Comparison of ENCODE assay signal across 8 mouse cellular contexts in the genomic region with DNA sequence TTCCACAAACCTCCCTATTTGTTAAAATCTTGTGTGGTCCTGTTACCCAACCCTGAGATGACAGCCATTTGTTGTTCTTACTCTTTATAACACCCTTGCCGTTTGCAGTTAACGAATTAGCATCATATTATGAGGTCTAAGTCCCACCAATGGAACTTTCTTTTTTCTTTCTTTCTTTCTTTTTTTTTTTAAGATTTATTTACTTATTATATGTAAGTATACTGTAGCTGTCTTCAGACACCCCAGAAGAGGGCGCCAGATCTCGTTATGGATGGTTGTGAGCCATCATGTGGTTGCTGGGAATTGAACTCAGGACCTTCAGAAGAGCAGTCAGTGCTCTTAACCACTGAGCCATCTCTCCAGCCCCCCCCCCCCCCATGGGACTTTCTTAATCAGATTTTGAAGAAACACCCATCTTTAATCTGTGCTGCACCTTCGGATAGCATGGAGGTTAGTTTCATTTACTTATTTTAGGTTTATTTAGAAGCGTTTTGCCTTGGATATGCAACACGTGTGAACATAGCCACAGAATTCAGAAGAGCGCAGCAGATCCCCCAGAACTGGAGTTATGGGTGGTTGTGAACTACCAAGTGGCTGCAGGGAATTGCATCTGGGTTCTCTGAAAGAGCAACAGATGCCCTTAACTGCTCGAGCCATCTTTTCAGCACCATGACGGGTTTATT. TPM values are rescaled to one million over a fixed set of nuclear protein-coding genes. Genes with fewer than 3 reads are reported as not detected.
DNase-seq lines count a peak whose midpoint lies in the region; ATAC-seq and TF ChIP-seq lines count a peak whose summit lies in the region.

No protein-coding gene starts in this region.

- ATAC-seq in hindbrain, embryonic 11.5 days (ENCODE audit: low FRiP score), result no peak
- no peak for ATAC-seq in forebrain, embryonic 13.5 days
- no peak for ATAC-seq in liver, embryonic 16.5 days (ENCODE audit: low read depth)

- TF ChIP-seq CTCF in E14TG2a.4 (conservative IDR thresholded peaks at IDR 0.05; ENCODE audit: low read length), result no peak
- no peak for TF ChIP-seq CTCF in kidney, adult 2 months (conservative IDR thresholded peaks at IDR 0.05; ENCODE audit: insufficient read depth, insufficient read length, low read depth, low read length)

- H3K4me1 ChIP-seq in hindbrain, embryonic 10.5 days (replicated peaks), result peaks cover 18% of the 10 kb centered on the region
- H3K4me1 ChIP-seq in hindbrain, embryonic 11.5 days (replicated peaks; ENCODE audit: control insufficient read depth, insufficient read depth, low read length), result 0 out of 2 replicates have a peak, but pooled peaks cover 3% of the 10 kb centered on the region
- H3K4me1 ChIP-seq in E14TG2a.4 (replicated peaks; ENCODE audit: low read depth, low read length), result peaks cover 30% of the 10 kb centered on the region
- peaks cover 9% of the 10 kb centered on the region for H3K4me1 ChIP-seq in forebrain, embryonic 13.5 days
- peaks cover 8% of the 10 kb centered on the region for H3K4me1 ChIP-seq in liver, embryonic 16.5 days (ENCODE audit: control insufficient read depth, low read depth, low read length)
- H3K4me1 ChIP-seq in kidney, adult 2 months (ENCODE audit: control insufficient read depth, insufficient read depth, low read length), result peaks cover 5% of the 10 kb centered on the region; the same call in 1 of the 2 replicates

- H3K9me3 ChIP-seq in hindbrain, embryonic 10.5 days, result no peaks in the 10 kb centered on the region
- no peaks in the 10 kb centered on the region for H3K9me3 ChIP-seq in hindbrain, embryonic 11.5 days (ENCODE audit: control insufficient read depth, low read length)
- no peaks in the 10 kb centered on the region; the same call in 1 of the 2 replicates for H3K9me3 ChIP-seq in E14TG2a.4 (ENCODE audit: low read length)
- no peaks in the 10 kb centered on the region for H3K9me3 ChIP-seq in forebrain, embryonic 13.5 days (replicated peaks)
- H3K9me3 ChIP-seq in liver, embryonic 16.5 days (replicated peaks; ENCODE audit: control insufficient read depth, low read length), result no peaks in the 10 kb centered on the region

- no peak overlapping the region for H3K27ac ChIP-seq in hindbrain, embryonic 10.5 days
- H3K27ac ChIP-seq in hindbrain, embryonic 11.5 days (ENCODE audit: low read depth, low read length), result no peak overlapping the region
- H3K27ac ChIP-seq in forebrain, embryonic 13.5 days, result no peak overlapping the region
- H3K27ac ChIP-seq in liver, embryonic 16.5 days (ENCODE audit: low read length), result no peak overlapping the region; the same call in 1 of the 2 replicates
- H3K27ac ChIP-seq in kidney, adult 2 months (ENCODE audit: insufficient read depth, low read depth, low read length), result no peak overlapping the region

- H3K36me3 ChIP-seq in hindbrain, embryonic 10.5 days, result peaks cover 17% of the 10 kb centered on the region
- no peaks in the 10 kb centered on the region for H3K36me3 ChIP-seq in hindbrain, embryonic 11.5 days (ENCODE audit: control insufficient read depth, insufficient read depth, low read length)
- H3K36me3 ChIP-seq in E14TG2a.4 (ENCODE audit: insufficient read depth, low read length), result peaks cover 17% of the 10 kb centered on the region
- H3K36me3 ChIP-seq in forebrain, embryonic 13.5 days (ENCODE audit: poor library complexity, severe bottlenecking), result 0 out of 2 replicates have a peak, but pooled peaks cover 3% of the 10 kb centered on the region
- H3K36me3 ChIP-seq in liver, embryonic 16.5 days (ENCODE audit: control insufficient read depth, insufficient read depth), result no peaks in the 10 kb centered on the region; the same call in 1 of the 2 replicates
- H3K36me3 ChIP-seq in kidney, adult 2 months (ENCODE audit: control insufficient read depth, insufficient read depth, low read length), result no peaks in the 10 kb centered on the region

- H3K9ac ChIP-seq in hindbrain, embryonic 11.5 days (ENCODE audit: low read depth, low read length), result no peak overlapping the region
- H3K9ac ChIP-seq in forebrain, embryonic 13.5 days, result no peak overlapping the region
- H3K9ac ChIP-seq in liver, embryonic 16.5 days (ENCODE audit: low read depth, low read length), result no peak overlapping the region

- H3K4me2 ChIP-seq in hindbrain, embryonic 11.5 days (replicated peaks; ENCODE audit: low read depth, low read length), result no peak overlapping the region
- peak overlapping the region; percentile 57 for H3K4me2 ChIP-seq in forebrain, embryonic 13.5 days
- H3K4me2 ChIP-seq in liver, embryonic 16.5 days (ENCODE audit: low read depth, low read length), result peak overlapping the region; percentile 76; the same call in 1 of the 2 replicates

- DNase-seq in hindbrain, embryonic 10.5 days (ENCODE audit: low spot score), result no peak
- DNase-seq in hindbrain, embryonic 11.5 days (ENCODE audit: low spot score), result no peak
- DNase-seq in cerebellum, postnatal 4 days (ENCODE audit: low spot score in 2 of 2), result no peak
- DNase-seq in spleen, postnatal 10 days (ENCODE audit: low spot score in 2 of 2), result no peak
- DNase-seq in kidney, adult 2 months, result no peak

- no peaks in the 10 kb centered on the region for H3K27me3 ChIP-seq in hindbrain, embryonic 10.5 days (ENCODE audit: insufficient read depth, poor library complexity, severe bottlenecking)
- no peaks in the 10 kb centered on the region for H3K27me3 ChIP-seq in hindbrain, embryonic 11.5 days (ENCODE audit: control insufficient read depth, insufficient read depth, low read length)
- no peaks in the 10 kb centered on the region for H3K27me3 ChIP-seq in E14TG2a.4 (ENCODE audit: insufficient read depth, low read length)
- H3K27me3 ChIP-seq in forebrain, embryonic 13.5 days, result no peaks in the 10 kb centered on the region
- H3K27me3 ChIP-seq in liver, embryonic 16.5 days (ENCODE audit: control insufficient read depth, insufficient read depth, low read depth, low read length), result no peaks in the 10 kb centered on the region
- H3K27me3 ChIP-seq in kidney, adult 2 months (replicated peaks; ENCODE audit: control insufficient read depth, insufficient read depth, low read length), result no peaks in the 10 kb centered on the region

- TF ChIP-seq POLR2A in kidney, adult 2 months (IDR thresholded peaks at IDR 0.05; ENCODE audit: low read depth, low read length), result no peak

- H3K4me3 ChIP-seq in hindbrain, embryonic 10.5 days, result peak overlapping the region; percentile 63; the same call in 1 of the 2 replicates
- H3K4me3 ChIP-seq in hindbrain, embryonic 11.5 days (ENCODE audit: low read depth, low read length), result no peak overlapping the region
- H3K4me3 ChIP-seq in E14TG2a.4 (replicated peaks; ENCODE audit: low read length), result peak overlapping the region; percentile 80
- H3K4me3 ChIP-seq in forebrain, embryonic 13.5 days, result peak overlapping the region; percentile 50; the same call in 1 of the 2 replicates
- no peak overlapping the region for H3K4me3 ChIP-seq in liver, embryonic 16.5 days (ENCODE audit: low read depth, low read length)
- H3K4me3 ChIP-seq in kidney, adult 2 months (ENCODE audit: insufficient read depth, low read depth, low read length), result no peak overlapping the region

- WGBS in hindbrain, embryonic 10.5 days, result 88% methylated on average over 10 of the region's 10 CpGs
- 89% methylated on average over 10 of the region's 10 CpGs for WGBS in hindbrain, embryonic 11.5 days
- WGBS in forebrain, embryonic 13.5 days, result 87% methylated on average over 10 of the region's 10 CpGs
- WGBS in liver, embryonic 16.5 days (ENCODE audit: insufficient replicate concordance), result 61% methylated on average over 10 of the region's 10 CpGs
- WGBS in kidney, adult 2 months, result 82% methylated on average over 10 of the region's 10 CpGs

RNA-seq across cellular contexts. Expression of gene Adi1, which starts 0.9 kb away (rescaled TPM):
- 45.5 and 49.1 TPM in 2 replicates for polyA plus RNA-seq in hindbrain, embryonic 10.5 days (2016; fragmentation: Nextera tagmentation; extraction: Ambion mirVana)
- 51.5 and 53.5 TPM in 2 replicates for polyA plus RNA-seq in hindbrain, embryonic 11.5 days (2014; fragmentation: Nextera tagmentation; extraction: Ambion mirVana)
- polyA plus RNA-seq in forebrain, embryonic 13.5 days (2015; fragmentation: Nextera tagmentation; extraction: Ambion mirVana), result 42.2 and 44.6 TPM in 2 replicates
- 58.3 and 64.1 TPM in 2 replicates for polyA plus RNA-seq in liver, embryonic 16.5 days (2015; fragmentation: Nextera tagmentation; extraction: Ambion mirVana)
- polyA plus RNA-seq in kidney, adult 2 months (2012; rRNA removed), result 35.2 and 53.9 TPM in 2 replicates

RNA-seq across cellular contexts. Expression of gene Rnaseh1, which starts 24.8 kb away (rescaled TPM):
- 33.0 and 34.8 TPM in 2 replicates for polyA plus RNA-seq in hindbrain, embryonic 10.5 days (2016; fragmentation: Nextera tagmentation; extraction: Ambion mirVana)
- 25.4 and 27.7 TPM in 2 replicates for polyA plus RNA-seq in hindbrain, embryonic 11.5 days (2014; fragmentation: Nextera tagmentation; extraction: Ambion mirVana)
- 28.4 and 29.6 TPM in 2 replicates for polyA plus RNA-seq in forebrain, embryonic 13.5 days (2015; fragmentation: Nextera tagmentation; extraction: Ambion mirVana)
- 10.1 and 10.5 TPM in 2 replicates for polyA plus RNA-seq in liver, embryonic 16.5 days (2015; fragmentation: Nextera tagmentation; extraction: Ambion mirVana)
- polyA plus RNA-seq in kidney, adult 2 months (2012; rRNA removed), result 8.5 and 9.8 TPM in 2 replicates

RNA-seq across cellular contexts. Expression of gene Rps7, which starts 38.4 kb away (rescaled TPM):
- 571 and 654 TPM in 2 replicates for polyA plus RNA-seq in hindbrain, embryonic 10.5 days (2016; fragmentation: Nextera tagmentation; extraction: Ambion mirVana)
- 766 and 780 TPM in 2 replicates for polyA plus RNA-seq in hindbrain, embryonic 11.5 days (2014; fragmentation: Nextera tagmentation; extraction: Ambion mirVana)
- 536 and 650 TPM in 2 replicates for polyA plus RNA-seq in forebrain, embryonic 13.5 days (2015; fragmentation: Nextera tagmentation; extraction: Ambion mirVana)
- 287 and 343 TPM in 2 replicates for polyA plus RNA-seq in liver, embryonic 16.5 days (2015; fragmentation: Nextera tagmentation; extraction: Ambion mirVana)
- polyA plus RNA-seq in kidney, adult 2 months (2012; rRNA removed), result 212 and 286 TPM in 2 replicates

RNA-seq across cellular contexts. Expression of gene Colec11, which starts 51.0 kb away (rescaled TPM):
- 0.12 and 0.25 TPM in 2 replicates for polyA plus RNA-seq in hindbrain, embryonic 10.5 days (2016; fragmentation: Nextera tagmentation; extraction: Ambion mirVana)
- polyA plus RNA-seq in hindbrain, embryonic 11.5 days (2014; fragmentation: Nextera tagmentation; extraction: Ambion mirVana), result 0.21 and 0.51 TPM in 2 replicates
- 0.18 and 0.40 TPM in 2 replicates for polyA plus RNA-seq in forebrain, embryonic 13.5 days (2015; fragmentation: Nextera tagmentation; extraction: Ambion mirVana)
- 15.8 and 17.6 TPM in 2 replicates for polyA plus RNA-seq in liver, embryonic 16.5 days (2015; fragmentation: Nextera tagmentation; extraction: Ambion mirVana)
- polyA plus RNA-seq in kidney, adult 2 months (2012; rRNA removed), result 1.6 and 1.7 TPM in 2 replicates

Comparison
In these comparisons a context has a peak if more than half of its experiments do, and no peak if none do; other contexts are left out.
1. H3K4me3 ChIP-seq: peak in hindbrain, embryonic 10.5 days (single experiment), E14TG2a.4 (single experiment) and forebrain, embryonic 13.5 days (single experiment); none in hindbrain, embryonic 11.5 days (single experiment), liver, embryonic 16.5 days (single experiment) and kidney, adult 2 months (single experiment).